ENCODE assay signal across 23 mouse cellular contexts in the genomic region with DNA sequence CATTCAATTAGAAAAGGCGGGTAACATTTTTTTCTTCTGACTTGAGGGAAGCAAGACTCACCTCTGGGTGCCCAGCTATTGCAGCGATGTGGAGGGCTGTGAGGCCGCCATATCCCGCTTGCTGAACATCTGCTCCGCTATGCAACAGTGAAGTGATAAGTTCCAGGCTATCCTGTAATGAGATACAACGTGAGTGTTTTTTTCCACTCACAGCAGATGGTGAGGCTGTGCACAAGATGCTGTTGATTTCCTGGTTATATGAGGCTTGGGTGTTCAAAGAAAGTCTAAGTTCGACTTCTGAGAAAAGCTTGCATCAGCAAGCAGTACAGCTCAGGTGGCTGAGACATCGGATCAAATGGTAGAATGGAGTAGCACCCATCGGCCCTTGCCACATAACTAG. TPM values are rescaled to one million over a fixed set of nuclear protein-coding genes. Genes with fewer than 3 reads are reported as not detected.
DNase-seq lines count a peak whose midpoint lies in the region; TF ChIP-seq lines count a peak whose summit lies in the region.
"Had no signal": no experiment of that assay in that cellular context is flagged by ENCODE, and none has a peak within 500 bp of the region (broad histone marks: within the 10 kb centered on the region; RNA-seq: fewer than 3 reads in every experiment).

No protein-coding gene starts in this region.

- peak; percentile 74 for DNase-seq in brain, adult 2 months (ENCODE audit: low read depth, low spot score)
- peak; percentile 23 for DNase-seq in brain, embryonic 14.5 days (ENCODE audit: low read depth)
- peak; percentile 10 for DNase-seq in layer of hippocampus, adult 9-10 months (ENCODE audit: low spot score)
- DNase-seq in left cerebral cortex, postnatal 36 days (ENCODE audit: low spot score in 2 of 2) = peak; percentile 8 to 16
- no peak for DNase-seq in gastrocnemius, postnatal 36 days
- DNase-seq in cerebellum, adult 8-10 months = no peak
- no peak for DNase-seq in MN1 (ENCODE audit: low spot score)
- DNase-seq: cerebellum, postnatal 14 days; embryo, embryonic 11 days; kidney, adult 9 months; kidney, postnatal 36 days; lung, embryonic 14.5 days; spleen, adult 18-20 months; thymus, postnatal 25 days had no signal

- no peak for TF ChIP-seq CTCF in brain, embryonic 14.5 days (IDR thresholded peaks at IDR 0.05; ENCODE audit: borderline replicate concordance, extremely low read depth, insufficient read depth, insufficient read length)

- intact Hi-C loops in left cerebral cortex, postnatal 36 days (cut with DNase I) = no loop called here
- intact Hi-C loops in gastrocnemius, postnatal 36 days (cut with DNase I) = no loop called here

- no peak for TF ChIP-seq POLR2A in brain, embryonic 14.5 days (IDR thresholded peaks at IDR 0.05; ENCODE audit: borderline replicate concordance, extremely low read depth, insufficient read depth, insufficient read length, poor library complexity, severe bottlenecking)

RNA-seq across cellular contexts. Expression of gene Tnni3k, which starts 25.0 kb away (rescaled TPM):
- polyA plus RNA-seq in brain, embryonic 14.5 days (2012; rRNA removed) = 0.05 and 0.13 TPM in 2 replicates
- under 1 TPM; 0.29 to 0.47 TPM for total RNA-seq in left cerebral cortex, postnatal 36 days (2021)
- total RNA-seq in gastrocnemius, postnatal 36 days (2021) = not detected
- total RNA-seq: adrenal gland, postnatal 4 days; granulocyte monocyte progenitor cell, adult 5-6 weeks; monocyte, adult 5-6 weeks had no signal
- polyA plus RNA-seq: embryonic facial prominence, embryonic 15.5 days; G1E; limb, embryonic 10.5 days; lung, embryonic 14.5 days; macrophage; neural tube, embryonic 13.5 days; stomach, embryonic 15.5 days had no signal

Comparison
In these comparisons a context has a peak if more than half of its experiments do, and no peak if none do; other contexts are left out.
1. DNase-seq: peak in brain, adult 2 months (single experiment), brain, embryonic 14.5 days (single experiment), layer of hippocampus, adult 9-10 months (single experiment) and left cerebral cortex, postnatal 36 days (2 of 2); none in gastrocnemius, postnatal 36 days (0 of 2), cerebellum, adult 8-10 months (single experiment) and MN1 (single experiment).